Mouse (Mus musculus) myocyte (in vitro differentiated cells): ENCODE results near the gene Zfp78. TPM values are rescaled to one million over a fixed set of nuclear protein-coding genes. Genes with fewer than 3 reads are reported as not detected.

Source experiments
- H3K27me3 ChIP-seq: one replicate; pipeline ENCODE4 v1.6.1; 2011; ENCODE audit not compliant: control insufficient read depth, insufficient read depth, insufficient read length
- H3K36me3 ChIP-seq: one replicate; pipeline ENCODE4 v1.6.1; 2011; ENCODE audit not compliant: control insufficient read depth, insufficient read depth
- H3K4me2 ChIP-seq: one replicate; pipeline ENCODE4 v1.6.1; 2011; ENCODE audit warnings: low read depth, control low read depth
- H3K4me3 ChIP-seq: one replicate; pipeline ENCODE4 v1.5.1; 2011; ENCODE audit warnings: mild to moderate bottlenecking, control low read depth, moderate library complexity
- H3K79me2 ChIP-seq: one replicate; pipeline ENCODE4 v1.6.1; 2011; ENCODE audit not compliant: control insufficient read depth, insufficient read depth
- H3ac ChIP-seq: one replicate; pipeline ENCODE4 v1.6.1; 2011; ENCODE audit not compliant: control insufficient read depth, insufficient read length
- CEBPB ChIP-seq: IDR thresholded peaks from 2 replicates; pipeline ENCODE4 v1.6.1; 2011; ENCODE audit warnings: mild to moderate bottlenecking, moderate library complexity; ENCODE audit not compliant: poor library complexity, insufficient read depth, severe bottlenecking
- E2F4 ChIP-seq: IDR thresholded peaks from one replicate; pipeline ENCODE4 v1.6.1; 2011; ENCODE audit warnings: mild to moderate bottlenecking, control low read depth, moderate library complexity; ENCODE audit not compliant: insufficient read depth
- MAX ChIP-seq: IDR thresholded peaks from one replicate; pipeline ENCODE4 v1.6.1; 2011; ENCODE audit warnings: low read depth, mild to moderate bottlenecking, control low read depth
- MYOD1 ChIP-seq, 3 experiments: IDR thresholded peaks; one replicate each; pipeline ENCODE4 v1.6.1; 2011; ENCODE audit warnings: control low read depth in 2 of 3, low read depth in 2 of 3, mild to moderate bottlenecking in 2 of 3, moderate library complexity in 1 of 3; ENCODE audit not compliant: insufficient read length in 2 of 3, control insufficient read depth in 1 of 3
- MYOG ChIP-seq, 3 experiments: IDR thresholded peaks; one replicate each; pipeline ENCODE4 v1.6.1; 2011; ENCODE audit warnings: control low read depth in 2 of 3, low read depth in 2 of 3, mild to moderate bottlenecking in 2 of 3; ENCODE audit not compliant: insufficient read length in 2 of 3, control insufficient read depth in 1 of 3, insufficient read depth in 1 of 3
- POLR2A ChIP-seq: IDR thresholded peaks from one replicate; pipeline ENCODE4 v1.6.1; 2011; ENCODE audit warnings: low read depth, mild to moderate bottlenecking, control low read depth, moderate library complexity; ENCODE audit not compliant: insufficient read length
- POLR2AphosphoS2 ChIP-seq: IDR thresholded peaks from one replicate; pipeline ENCODE4 v1.6.1; 2011; ENCODE audit warnings: low read depth, control low read depth; ENCODE audit not compliant: insufficient read length
- REST ChIP-seq: IDR thresholded peaks from one replicate; pipeline ENCODE4 v1.6.1; 2011; ENCODE audit warnings: mild to moderate bottlenecking, control low read depth, moderate library complexity; ENCODE audit not compliant: insufficient read depth, insufficient read length
- SRF ChIP-seq: IDR thresholded peaks from one replicate; pipeline ENCODE4 v1.6.1; 2011; ENCODE audit warnings: low read depth; ENCODE audit not compliant: control insufficient read depth, insufficient read length
- TCF12 ChIP-seq: IDR thresholded peaks from one replicate; pipeline ENCODE4 v1.6.1; 2011; ENCODE audit warnings: mild to moderate bottlenecking, control low read depth; ENCODE audit not compliant: poor library complexity, insufficient read depth, severe bottlenecking
- TCF3 ChIP-seq: IDR thresholded peaks from one replicate; pipeline ENCODE4 v1.6.1; 2011; ENCODE audit warnings: low read depth, control low read depth; ENCODE audit not compliant: insufficient read length
- USF1 ChIP-seq: IDR thresholded peaks from one replicate; pipeline ENCODE4 v1.6.1; 2011; ENCODE audit warnings: low read depth, mild to moderate bottlenecking, control low read depth, moderate library complexity
- polyA plus RNA-seq: library from polyadenylated mRNA; unstranded; fragments of >200 nt; fragmentation: generic; extraction: Trizol; gene quantifications from one replicate; pipeline ENCODE4 v1.2.1, GENCODE M21; 2012; ENCODE audit warnings: missing spikeins

Gene Zfp78
- polyA plus RNA-seq, 1 experiment, result 0.46 TPM

DNA sequence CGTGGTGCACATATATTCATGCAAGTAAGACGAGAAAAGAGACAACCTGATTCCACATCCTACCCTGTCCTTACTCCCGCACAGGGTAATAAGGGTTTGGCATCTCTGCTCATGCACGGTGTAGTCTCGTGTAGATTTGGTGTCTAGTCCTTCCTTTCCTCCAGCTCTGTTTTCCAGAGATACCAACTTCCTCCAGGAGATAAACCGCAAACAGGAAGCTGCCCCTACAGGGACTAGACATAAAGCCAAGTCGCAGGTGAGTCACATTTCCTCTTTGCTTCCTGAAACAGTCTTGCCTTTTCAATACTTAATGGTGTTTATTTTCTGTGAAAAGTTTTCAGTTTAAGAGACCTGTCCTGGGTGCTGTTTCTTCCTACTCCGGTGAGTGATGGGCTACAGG, 20.9 kb downstream of the Zfp78 start:
- Histone ChIP-seq H3ac (peak overlapping the region; percentile 12), H3K4me2 (peak overlapping the region; percentile 96), H3K4me3 (peak overlapping the region; percentile 48), H3K36me3 (no peaks in the 10 kb centered on the region), H3K79me2 (no peaks in the 10 kb centered on the region), H3K27me3 (no peaks in the 10 kb centered on the region)
- TF ChIP-seq MYOD1 (IDR thresholded peaks at IDR 0.05; ENCODE audit: control insufficient read depth in 1 of 3, insufficient read length in 2 of 3, low read depth in 2 of 3) (no peak), POLR2A (no peak), CEBPB (no peak), REST (no peak), MYOG (IDR thresholded peaks at IDR 0.05; ENCODE audit: control insufficient read depth in 1 of 3, insufficient read depth in 1 of 3, insufficient read length in 2 of 3, low read depth in 2 of 3) (no peak), MAX (no peak), USF1 (no peak), TCF3 (no peak), E2F4 (no peak), POLR2AphosphoS2 (no peak), SRF (no peak), TCF12 (no peak)

- TF ChIP-seq SRF (no peak), CEBPB (no peak), REST (no peak), TCF12 (no peak), USF1 (no peak), MYOD1 (IDR thresholded peaks at IDR 0.05; ENCODE audit: control insufficient read depth in 1 of 3, insufficient read length in 2 of 3, low read depth in 2 of 3) (no peak), MYOG (IDR thresholded peaks at IDR 0.05; ENCODE audit: control insufficient read depth in 1 of 3, insufficient read depth in 1 of 3, insufficient read length in 2 of 3, low read depth in 2 of 3) (no peak), POLR2A (no peak), POLR2AphosphoS2 (no peak), E2F4 (no peak)
- no peak overlapping the region for H3K4me2 ChIP-seq
- H3K4me3 ChIP-seq, result no peak overlapping the region
- no peaks in the 10 kb centered on the region for H3K27me3 ChIP-seq
- H3K36me3 ChIP-seq, result no peaks in the 10 kb centered on the region
- H3ac ChIP-seq, result no peak overlapping the region
- no peaks in the 10 kb centered on the region for H3K79me2 ChIP-seq
These were observed 23.9 kb downstream of the Zfp78 start for GRCm38 (mm10) chr7:6386995-6387394.

DNA sequence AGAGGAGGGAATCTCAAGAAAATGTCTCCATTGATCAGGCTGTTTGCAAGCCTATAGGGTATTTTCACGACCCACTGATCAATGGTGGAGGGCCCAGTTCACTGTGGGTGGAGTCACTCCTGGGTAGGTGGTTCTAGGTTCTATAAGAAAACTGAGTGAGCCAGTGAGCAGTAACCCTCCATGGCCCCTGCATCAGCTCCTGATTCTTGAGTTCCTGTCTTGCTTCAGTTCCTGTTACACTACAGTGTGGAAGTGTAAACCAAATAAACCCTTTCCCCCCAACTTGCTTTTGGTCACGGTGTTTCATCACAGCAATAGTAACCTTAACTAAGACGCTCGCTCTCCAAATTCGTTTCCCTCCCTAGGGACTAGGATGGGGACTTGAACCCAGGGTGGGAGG, 25.9 kb downstream of the Zfp78 start:
- Histone ChIP-seq H3K27me3 (no peaks in the 10 kb centered on the region), H3K79me2 (no peaks in the 10 kb centered on the region), H3K4me2 (no peak overlapping the region), H3K4me3 (no peak overlapping the region), H3K36me3 (no peaks in the 10 kb centered on the region), H3ac (no peak overlapping the region)
- TF ChIP-seq REST (no peak), POLR2AphosphoS2 (no peak), TCF3 (no peak), CEBPB (no peak), MYOD1 (IDR thresholded peaks at IDR 0.05; ENCODE audit: control insufficient read depth in 1 of 3, insufficient read length in 2 of 3, low read depth in 2 of 3) (no peak), MYOG (IDR thresholded peaks at IDR 0.05; ENCODE audit: control insufficient read depth in 1 of 3, insufficient read depth in 1 of 3, insufficient read length in 2 of 3, low read depth in 2 of 3) (no peak), USF1 (no peak), MAX (no peak), SRF (no peak), POLR2A (no peak), E2F4 (no peak), TCF12 (no peak)

GRCm38 (mm10) chr7:6389449-6389848, 26.4 kb downstream of the Zfp78 start:
- TF ChIP-seq TCF3 (no peak), MYOD1 (IDR thresholded peaks at IDR 0.05; ENCODE audit: control insufficient read depth in 1 of 3, insufficient read length in 2 of 3, low read depth in 2 of 3) (no peak), POLR2A (no peak), SRF (no peak), TCF12 (no peak), E2F4 (no peak), POLR2AphosphoS2 (no peak), CEBPB (no peak), REST (no peak), USF1 (no peak), MYOG (IDR thresholded peaks at IDR 0.05; ENCODE audit: control insufficient read depth in 1 of 3, insufficient read depth in 1 of 3, insufficient read length in 2 of 3, low read depth in 2 of 3) (no peak), MAX (no peak)
- Histone ChIP-seq H3K4me2 (no peak overlapping the region), H3K27me3 (no peaks in the 10 kb centered on the region), H3ac (no peak overlapping the region), H3K79me2 (no peaks in the 10 kb centered on the region), H3K36me3 (no peaks in the 10 kb centered on the region), H3K4me3 (no peak overlapping the region)
